Mouse (Mus musculus): ENCODE measurements around the gene Ubxn1. TPM values are rescaled to one million over a fixed set of nuclear protein-coding genes. Genes with fewer than 3 reads are reported as not detected.
"Not testable (repeated sequence)": the region's sequence is repeated elsewhere in the genome, so short reads cannot be mapped to it uniquely, and the experiment has no call there.

Ubxn1 gene
- polyA plus RNA-seq, 1 experiment from 2014 or later = 184 TPM

DNA sequence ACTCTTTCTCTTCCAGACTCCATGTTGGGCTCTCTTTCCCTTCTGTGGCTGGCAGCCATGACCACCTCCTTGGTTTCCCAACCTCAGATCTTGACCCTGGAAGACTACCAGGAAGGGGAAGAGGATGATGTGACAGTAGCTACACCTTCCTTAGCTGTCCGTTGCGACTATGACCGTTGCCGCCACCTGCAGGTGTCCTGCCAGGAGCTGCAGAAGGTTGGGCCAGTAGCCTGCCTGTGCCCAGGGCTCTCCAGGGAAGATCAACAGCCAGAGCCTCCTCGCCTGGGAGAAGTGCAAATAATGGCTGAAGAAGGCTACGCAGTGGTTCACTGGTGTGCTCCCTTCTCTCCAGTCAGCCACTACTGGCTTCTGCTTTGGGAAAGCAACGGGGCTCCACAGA lies 19.7 kb upstream of the Ubxn1 start:
- Histone ChIP-seq H3K27me3 (replicated peaks; ENCODE audit: control insufficient read depth, insufficient read depth, low read length) (no peaks in the 10 kb centered on the region), H3K36me3 (ENCODE audit: control insufficient read depth, insufficient read depth, low read length) (peaks cover 24% of the 10 kb centered on the region), H3K4me1 (ENCODE audit: control insufficient read depth, insufficient read depth, low read length) (no peaks in the 10 kb centered on the region), H3K9me3 (replicated peaks; ENCODE audit: control insufficient read depth, low read length) (no peaks in the 10 kb centered on the region), H3K4me3 (ENCODE audit: low read depth, low read length) (no peak overlapping the region), H3K4me2 (ENCODE audit: low read length) (no peak overlapping the region), H3K27ac (ENCODE audit: low read depth, low read length) (no peak overlapping the region), H3K9ac (ENCODE audit: low read length) (no peak overlapping the region)
- ATAC-seq (no peak), DNase-seq (ENCODE audit: low spot score) (no peak)
- WGBS = 58% methylated on average over 7 of the region's 7 CpGs

DNA sequence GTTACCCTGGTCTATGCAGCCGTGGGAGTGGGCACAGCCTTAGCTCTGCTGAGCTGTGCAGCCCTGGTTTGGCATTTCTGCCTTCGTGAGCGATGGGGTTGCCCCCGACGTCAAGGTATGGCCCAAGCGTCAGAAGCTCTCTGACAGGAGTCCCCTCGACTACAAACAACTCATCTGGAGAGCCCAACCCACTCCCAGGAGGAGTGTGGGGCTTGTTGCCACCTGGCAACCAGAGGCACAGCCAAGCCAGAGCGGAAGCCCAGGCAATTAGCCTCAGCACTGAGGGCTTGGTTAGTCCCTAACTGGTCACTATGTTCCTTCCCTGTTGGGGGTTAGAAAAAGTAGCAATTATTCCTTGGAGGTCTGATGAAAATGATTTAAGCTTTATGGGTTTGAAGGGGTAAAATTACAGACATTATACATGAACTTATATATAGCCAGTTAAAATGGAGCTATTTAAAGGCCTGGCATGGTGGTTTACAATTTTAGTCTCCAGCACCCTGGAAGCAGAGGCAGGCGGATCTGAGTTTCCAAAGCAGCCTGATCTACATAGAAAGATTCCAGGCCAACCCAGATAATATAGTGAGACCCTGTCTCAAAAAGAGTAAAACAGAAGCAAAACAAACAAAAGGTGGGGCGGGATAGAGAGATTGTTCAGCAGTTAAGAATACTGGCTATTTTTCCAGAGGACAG lies 18.9 kb upstream of the Ubxn1 start:
- Histone ChIP-seq H3K4me3 (ENCODE audit: low read depth, low read length) (no peak overlapping the region), H3K9ac (ENCODE audit: low read length) (no peak overlapping the region), H3K27me3 (replicated peaks; ENCODE audit: control insufficient read depth, insufficient read depth, low read length) (no peaks in the 10 kb centered on the region), H3K27ac (ENCODE audit: low read depth, low read length) (no peak overlapping the region), H3K36me3 (ENCODE audit: control insufficient read depth, insufficient read depth, low read length) (peaks cover 17% of the 10 kb centered on the region), H3K4me1 (ENCODE audit: control insufficient read depth, insufficient read depth, low read length) (no peaks in the 10 kb centered on the region), H3K9me3 (replicated peaks; ENCODE audit: control insufficient read depth, low read length) (no peaks in the 10 kb centered on the region), H3K4me2 (ENCODE audit: low read length) (no peak overlapping the region)
- 68% methylated on average over 10 of the region's 10 CpGs for WGBS
- no peak for ATAC-seq
- no peak for DNase-seq (ENCODE audit: low spot score)

- H3K9ac ChIP-seq (ENCODE audit: low read length) = no peak overlapping the region
- 88% methylated on average over 3 of the region's 3 CpGs for WGBS
- peaks cover 11% of the 10 kb centered on the region for H3K36me3 ChIP-seq (ENCODE audit: control insufficient read depth, insufficient read depth, low read length)
- no peak for DNase-seq (ENCODE audit: low spot score)
- no peak overlapping the region for H3K4me3 ChIP-seq (ENCODE audit: low read depth, low read length)
- no peak overlapping the region for H3K4me2 ChIP-seq (ENCODE audit: low read length)
- no peak for ATAC-seq
- H3K4me1 ChIP-seq (ENCODE audit: control insufficient read depth, insufficient read depth, low read length) = no peaks in the 10 kb centered on the region
- H3K9me3 ChIP-seq (replicated peaks; ENCODE audit: control insufficient read depth, low read length) = no peaks in the 10 kb centered on the region
- H3K27me3 ChIP-seq (replicated peaks; ENCODE audit: control insufficient read depth, insufficient read depth, low read length) = no peaks in the 10 kb centered on the region
- no peak overlapping the region for H3K27ac ChIP-seq (ENCODE audit: low read depth, low read length)
Measured at GRCm38 (mm10) chr19:8853117-8853516, 18.2 kb upstream of the Ubxn1 start.

GRCm38 (mm10) chr19:8857689-8858088 lies 13.6 kb upstream of the Ubxn1 start:
- WGBS = 59% methylated on average over 4 of the region's 4 CpGs
- ATAC-seq = no peak
- Histone ChIP-seq H3K9ac (ENCODE audit: low read length) (no peak overlapping the region), H3K27me3 (replicated peaks; ENCODE audit: control insufficient read depth, insufficient read depth, low read length) (no peaks in the 10 kb centered on the region), H3K4me2 (ENCODE audit: low read length) (no peak overlapping the region), H3K4me1 (ENCODE audit: control insufficient read depth, insufficient read depth, low read length) (no peaks in the 10 kb centered on the region), H3K9me3 (replicated peaks; ENCODE audit: control insufficient read depth, low read length) (no peaks in the 10 kb centered on the region), H3K4me3 (ENCODE audit: low read depth, low read length) (no peak overlapping the region), H3K27ac (ENCODE audit: low read depth, low read length) (no peak overlapping the region), H3K36me3 (ENCODE audit: control insufficient read depth, insufficient read depth, low read length) (no peaks in the 10 kb centered on the region)
- DNase-seq (ENCODE audit: low spot score) = peak; percentile 51

GRCm38 (mm10) chr19:8859018-8859417 lies 12.3 kb upstream of the Ubxn1 start:
- 8% methylated on average over 1 of the region's 1 CpGs for WGBS
- H3K9me3 ChIP-seq (replicated peaks; ENCODE audit: control insufficient read depth, low read length) = no peaks in the 10 kb centered on the region
- H3K4me2 ChIP-seq (ENCODE audit: low read length) = no peak overlapping the region
- no peaks in the 10 kb centered on the region for H3K27me3 ChIP-seq (replicated peaks; ENCODE audit: control insufficient read depth, insufficient read depth, low read length)
- H3K9ac ChIP-seq (ENCODE audit: low read length) = no peak overlapping the region
- no peak overlapping the region for H3K4me3 ChIP-seq (ENCODE audit: low read depth, low read length)
- H3K36me3 ChIP-seq (ENCODE audit: control insufficient read depth, insufficient read depth, low read length) = no peaks in the 10 kb centered on the region
- no peaks in the 10 kb centered on the region for H3K4me1 ChIP-seq (ENCODE audit: control insufficient read depth, insufficient read depth, low read length)
- ATAC-seq (no peak), DNase-seq (ENCODE audit: low spot score) (peak; percentile 45)
- H3K27ac ChIP-seq (ENCODE audit: low read depth, low read length) = no peak overlapping the region

DNA sequence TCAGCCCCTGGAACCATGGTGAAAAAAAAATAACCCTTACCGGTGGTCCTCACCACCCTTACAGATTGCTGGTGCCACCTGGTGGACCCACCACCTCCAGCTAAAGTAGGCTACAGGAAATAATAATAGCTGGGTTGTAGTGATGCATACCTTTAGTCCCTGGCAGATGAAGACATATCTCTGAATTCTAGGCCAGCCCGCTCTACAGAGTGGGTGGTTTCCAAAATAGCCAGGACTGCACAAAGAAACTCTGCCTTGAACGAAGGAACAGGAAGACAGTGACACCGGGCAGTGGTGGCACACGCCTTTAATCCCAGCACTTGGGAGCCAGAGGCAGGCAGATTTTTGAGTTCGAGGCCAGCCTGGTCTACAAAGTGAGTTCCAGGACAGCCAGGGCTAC lies 7.0 kb upstream of the Ubxn1 start:
- no peak for ATAC-seq
- no peaks in the 10 kb centered on the region for H3K9me3 ChIP-seq (replicated peaks; ENCODE audit: control insufficient read depth, low read length)
- WGBS = 86% methylated on average over 6 of the region's 6 CpGs
- H3K36me3 ChIP-seq (ENCODE audit: control insufficient read depth, insufficient read depth, low read length) = no peaks in the 10 kb centered on the region
- no peaks in the 10 kb centered on the region for H3K27me3 ChIP-seq (replicated peaks; ENCODE audit: control insufficient read depth, insufficient read depth, low read length)
- no peak overlapping the region for H3K27ac ChIP-seq (ENCODE audit: low read depth, low read length)
- no peaks in the 10 kb centered on the region for H3K4me1 ChIP-seq (ENCODE audit: control insufficient read depth, insufficient read depth, low read length)
- no peak overlapping the region for H3K9ac ChIP-seq (ENCODE audit: low read length)
- H3K4me2 ChIP-seq (ENCODE audit: low read length) = no peak overlapping the region
- no peak for DNase-seq (ENCODE audit: low spot score)
- no peak overlapping the region for H3K4me3 ChIP-seq (ENCODE audit: low read depth, low read length)

DNA sequence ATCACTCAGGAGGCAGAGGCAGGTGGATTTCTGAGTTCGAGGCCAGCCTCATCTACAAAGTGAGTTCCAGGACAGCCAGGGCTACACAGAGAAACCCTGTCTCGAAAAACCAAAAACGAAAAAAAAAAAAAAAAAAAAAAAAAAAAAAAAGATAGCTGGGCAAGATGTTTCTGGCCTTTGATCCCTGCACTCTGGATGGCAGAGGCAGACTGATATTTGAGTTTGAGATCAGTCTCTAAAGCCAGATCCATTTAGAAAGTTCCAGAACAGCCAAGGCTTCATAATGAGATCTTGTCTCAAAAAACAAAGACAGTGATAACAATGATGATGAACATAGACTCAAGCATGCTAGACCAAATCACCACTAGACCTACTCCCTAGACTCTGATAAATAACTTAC lies 915 bp upstream of the Ubxn1 start:
- H3K36me3 ChIP-seq (ENCODE audit: control insufficient read depth, insufficient read depth, low read length) = peaks cover 21% of the 10 kb centered on the region
- not testable (repeated sequence) for H3K27me3 ChIP-seq (replicated peaks; ENCODE audit: control insufficient read depth, insufficient read depth, low read length); ATAC-seq; H3K4me3 ChIP-seq (ENCODE audit: low read depth, low read length); DNase-seq (ENCODE audit: low spot score); H3K27ac ChIP-seq (ENCODE audit: low read depth, low read length); H3K4me2 ChIP-seq (ENCODE audit: low read length); H3K9ac ChIP-seq (ENCODE audit: low read length); H3K9me3 ChIP-seq (replicated peaks; ENCODE audit: control insufficient read depth, low read length); H3K4me1 ChIP-seq (ENCODE audit: control insufficient read depth, insufficient read depth, low read length)
- WGBS = 80% methylated on average over 3 of the region's 3 CpGs

- H3K9me3 ChIP-seq (replicated peaks; ENCODE audit: control insufficient read depth, low read length) = no peaks in the 10 kb centered on the region
- WGBS = 56% methylated on average over 9 of the region's 9 CpGs
- H3K4me1 ChIP-seq (ENCODE audit: control insufficient read depth, insufficient read depth, low read length) = peaks cover 7% of the 10 kb centered on the region
- no peak overlapping the region for H3K27ac ChIP-seq (ENCODE audit: low read depth, low read length)
- peak overlapping the region; percentile 95 for H3K9ac ChIP-seq (ENCODE audit: low read length)
- peak overlapping the region; percentile 95 for H3K4me2 ChIP-seq (ENCODE audit: low read length)
- ATAC-seq = 0 out of 2 replicates have a peak, but pooled peaks have one; percentile 8
- H3K36me3 ChIP-seq (ENCODE audit: control insufficient read depth, insufficient read depth, low read length) = peaks cover 24% of the 10 kb centered on the region
- no peaks in the 10 kb centered on the region for H3K27me3 ChIP-seq (replicated peaks; ENCODE audit: control insufficient read depth, insufficient read depth, low read length)
- peak overlapping the region; percentile 96 for H3K4me3 ChIP-seq (ENCODE audit: low read depth, low read length)
- DNase-seq (ENCODE audit: low spot score) = no peak
Measured at GRCm38 (mm10) chr19:8870838-8871237, 458 bp upstream of the Ubxn1 start.

DNA sequence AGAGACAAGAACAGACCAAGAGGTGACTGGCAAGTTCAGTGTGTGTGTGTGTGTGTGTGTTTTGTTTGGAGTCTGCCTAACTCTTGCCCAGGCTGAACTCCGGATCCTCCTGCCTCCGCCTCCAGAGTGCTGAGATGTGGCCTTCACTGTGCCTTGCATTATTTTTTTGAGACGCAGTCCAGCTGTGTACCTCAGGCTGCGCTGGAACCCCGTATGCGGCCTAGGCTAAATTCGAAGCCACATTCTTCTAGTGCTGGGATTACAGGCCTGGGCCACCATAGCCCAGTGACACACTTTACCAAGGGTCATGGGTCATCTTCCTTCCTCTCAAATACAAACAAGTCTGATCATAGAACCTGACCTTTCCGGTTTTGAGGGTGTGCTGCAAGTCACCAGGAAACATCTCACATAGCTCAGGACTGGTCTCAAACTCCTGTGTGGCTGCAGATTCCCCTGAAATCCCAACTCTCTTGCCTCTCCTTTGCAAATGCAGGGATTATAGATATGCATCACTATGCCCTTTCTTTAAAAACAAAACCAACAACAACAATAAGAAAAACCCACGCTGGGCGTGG lies 1.1 kb downstream of the Ubxn1 start:
- H3K4me2 ChIP-seq (ENCODE audit: low read length) = peak overlapping the region; percentile 95
- H3K27me3 ChIP-seq (replicated peaks; ENCODE audit: control insufficient read depth, insufficient read depth, low read length) = no peaks in the 10 kb centered on the region
- no peak overlapping the region for H3K27ac ChIP-seq (ENCODE audit: low read depth, low read length)
- ATAC-seq (no peak), DNase-seq (ENCODE audit: low spot score) (no peak)
- 82% methylated on average over 10 of the region's 10 CpGs for WGBS
- peak overlapping the region; percentile 96 for H3K4me3 ChIP-seq (ENCODE audit: low read depth, low read length)
- H3K9ac ChIP-seq (ENCODE audit: low read length) = peak overlapping the region; percentile 95
- H3K36me3 ChIP-seq (ENCODE audit: control insufficient read depth, insufficient read depth, low read length) = peaks cover 38% of the 10 kb centered on the region
- peaks cover 7% of the 10 kb centered on the region for H3K4me1 ChIP-seq (ENCODE audit: control insufficient read depth, insufficient read depth, low read length)
- H3K9me3 ChIP-seq (replicated peaks; ENCODE audit: control insufficient read depth, low read length) = no peaks in the 10 kb centered on the region

Data from forebrain, embryonic 14.5 days (tissue).